Mouse (Mus musculus): ENCODE measurements around the gene Gemin6.

- TF ChIP-seq CTCF (IDR thresholded peaks at IDR 0.05; ENCODE audit: low read depth), result no peak
- TF ChIP-seq EP300 (IDR thresholded peaks at IDR 0.05; ENCODE audit: low read depth), result no peak
Observed at GRCm38 (mm10) chr17:80206301-80206670, 18.0 kb upstream of the Gemin6 start.
